Mouse (Mus musculus) regulatory T cell (primary cell): ENCODE data around the gene Cd79a.

ENCODE experiments used
- in situ Hi-C: fragments of 300-600 bp; cut with MboI, MseI; formaldehyde crosslinking; loops from one replicate; pipeline ENCODE4 v1.15.1; 2025; ENCODE audit warnings: high pct_unique_total_duplicates

Cd79a gene

DNA sequence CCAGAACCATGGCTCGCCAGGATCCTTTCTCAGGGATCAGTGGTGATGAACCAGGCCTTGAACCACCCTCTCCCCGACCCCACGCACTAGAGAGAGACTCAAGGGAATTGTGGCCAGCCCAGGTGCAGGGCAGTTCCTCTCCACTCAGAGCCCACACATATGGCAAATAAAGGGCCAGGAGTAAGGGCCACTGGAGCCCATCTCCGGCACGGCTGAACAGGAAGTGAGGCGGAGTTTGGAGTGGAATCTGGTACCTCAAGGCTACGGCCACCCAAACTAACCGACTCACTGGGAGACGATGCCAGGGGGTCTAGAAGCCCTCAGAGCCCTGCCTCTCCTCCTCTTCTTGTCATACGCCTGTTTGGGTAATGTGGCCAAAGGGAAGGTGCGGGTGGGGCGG, at the start of gene Cd79a:
TSS of gene Cd79a (plus strand) at position 158 of the 400 bp plus-strand sequence.
- in situ Hi-C loops: no loop called here

DNA sequence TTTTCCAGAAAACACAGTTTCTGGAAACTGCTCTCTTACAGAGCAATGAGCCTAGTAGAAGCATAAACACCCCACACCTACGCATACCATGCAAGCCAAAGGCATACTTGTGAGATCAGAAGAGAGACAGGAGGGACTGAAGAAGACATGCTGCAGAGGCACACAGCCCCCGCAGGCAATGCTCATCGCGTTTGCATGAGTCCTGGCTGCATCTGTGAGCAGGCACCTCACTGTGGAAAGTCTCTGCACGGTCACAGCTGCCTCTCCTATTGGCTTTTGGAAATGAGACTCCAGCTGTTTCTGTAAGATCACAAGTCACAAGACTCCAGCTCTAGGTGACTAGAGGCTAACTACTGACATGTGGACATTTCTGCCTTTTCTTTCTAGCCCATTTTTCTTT, 47.0 kb upstream of the Cd79a start:
- in situ Hi-C loops: no loop called here

DNA sequence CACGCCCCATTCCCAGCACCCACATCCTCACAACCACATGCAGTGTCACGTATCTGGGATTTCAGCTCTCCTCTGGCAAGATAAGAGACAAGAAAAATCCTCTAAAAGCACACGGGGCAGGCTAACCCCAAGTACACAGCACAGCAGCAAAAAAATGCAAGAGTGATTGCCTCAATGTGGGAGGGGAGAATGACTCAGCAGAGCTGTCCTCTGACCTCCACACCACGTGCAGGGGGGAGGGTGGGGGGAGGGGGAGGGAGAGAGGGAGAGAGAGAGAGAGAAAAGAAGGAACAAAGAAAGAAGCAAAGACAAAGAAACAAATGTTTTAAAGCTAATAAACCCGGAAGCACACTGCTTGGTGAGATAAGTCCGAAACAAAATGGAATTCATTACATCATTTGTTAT, 46.3 kb upstream of the Cd79a start:
- in situ Hi-C loops: no loop called here

DNA sequence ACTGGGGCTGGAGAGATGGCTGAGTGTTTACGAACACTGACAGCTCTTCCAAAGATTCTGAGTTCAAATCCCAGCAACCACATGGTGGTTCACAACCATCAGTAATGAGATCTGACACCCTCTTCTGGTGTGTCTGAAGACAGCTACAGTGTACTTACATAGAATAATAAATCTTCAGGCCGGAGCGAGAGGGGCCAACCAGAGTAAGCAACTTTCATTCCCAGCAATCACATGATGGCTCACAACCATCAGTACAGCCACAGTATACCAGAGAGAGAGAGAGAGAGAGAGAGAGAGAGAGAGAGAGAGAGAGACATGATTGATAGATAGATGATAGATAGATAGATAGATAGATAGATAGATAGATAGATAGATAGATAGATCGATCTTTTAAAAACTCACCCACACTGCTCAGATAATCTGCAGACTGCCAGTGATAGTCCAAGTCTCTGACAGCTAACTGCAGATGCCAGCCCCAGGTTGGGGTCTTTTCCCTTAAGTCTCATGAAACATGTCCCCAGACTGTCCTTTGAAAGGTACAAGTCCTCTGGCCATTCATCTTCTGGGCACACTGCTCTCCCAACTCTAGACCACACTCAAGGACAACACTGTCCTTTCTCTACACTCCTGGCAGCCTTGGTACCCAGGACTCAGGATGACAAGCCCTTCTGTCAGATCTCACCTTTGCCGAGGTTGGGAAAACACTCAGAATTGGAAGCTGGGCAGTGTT, 45.4 kb upstream of the Cd79a start:
- in situ Hi-C loops: no loop called here

DNA sequence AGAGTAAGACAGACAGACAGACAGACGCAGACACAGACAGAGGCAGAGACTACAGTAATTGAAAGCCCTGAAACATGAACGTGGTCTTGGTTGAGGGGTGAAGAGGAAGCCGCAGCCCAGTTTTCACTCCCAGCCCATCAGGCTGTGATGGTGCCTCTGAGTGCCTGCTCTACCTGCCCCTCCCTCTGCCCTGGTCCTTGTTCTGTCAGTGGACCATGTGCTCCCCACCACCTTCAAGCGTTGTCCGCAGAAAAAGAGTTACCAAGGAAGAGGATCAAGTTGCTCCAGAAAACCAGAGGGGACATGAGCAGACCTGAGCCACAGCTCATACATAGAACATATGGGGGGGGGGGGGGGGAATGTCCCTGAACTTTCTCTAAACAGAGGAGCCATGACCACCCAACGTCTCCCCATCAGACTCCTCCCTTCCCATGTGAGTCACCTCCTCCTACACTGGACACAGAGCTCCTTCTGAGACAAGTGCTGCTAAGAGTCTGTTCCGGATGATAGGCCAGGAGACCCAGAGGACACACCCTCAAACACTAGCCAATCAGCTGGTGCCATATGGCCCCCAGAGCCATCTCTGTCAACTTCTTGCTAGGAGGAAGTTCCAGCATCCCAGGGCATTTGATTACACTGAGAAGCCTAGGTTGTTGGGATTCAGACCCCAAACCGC, 44.5 kb upstream of the Cd79a start:
- in situ Hi-C loops: no loop called here

DNA sequence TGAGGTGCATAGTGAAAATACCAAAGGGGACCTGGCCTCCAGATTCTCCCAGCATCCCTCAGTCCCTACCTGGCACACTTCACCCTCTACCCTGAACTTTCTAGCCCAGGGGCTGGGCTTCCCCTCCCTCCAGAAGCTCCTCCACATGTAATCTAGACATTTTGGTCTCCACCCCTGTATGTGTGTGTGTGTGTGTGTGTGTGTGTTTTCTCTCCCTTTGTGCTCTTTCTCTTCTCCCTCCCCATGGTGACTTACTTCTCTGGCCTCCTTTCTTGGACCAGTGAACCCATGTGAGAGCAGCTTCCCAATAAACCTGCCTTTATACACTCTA, 44.0 kb upstream of the Cd79a start:
- in situ Hi-C loops: no loop called here

DNA sequence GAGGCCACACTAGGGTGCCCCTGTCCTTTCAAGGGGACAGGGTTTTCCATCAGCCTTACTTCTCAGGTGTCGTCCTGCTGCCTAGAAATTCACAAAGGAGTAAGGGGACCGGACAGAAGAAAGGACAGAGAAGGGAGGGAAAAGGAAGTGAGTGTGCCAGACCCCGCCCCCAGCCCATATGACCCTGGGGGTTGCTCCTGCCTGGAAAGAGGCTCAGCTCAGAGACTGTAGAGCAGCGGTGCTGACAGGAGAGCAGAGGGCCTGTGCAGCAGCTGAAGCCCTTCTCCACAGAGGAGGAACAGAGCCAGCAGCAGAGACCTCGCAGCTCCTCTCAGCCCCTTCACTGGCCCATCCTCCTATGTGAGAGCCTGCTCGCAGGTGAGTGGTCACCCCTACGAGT, 43.5 kb upstream of the Cd79a start:
- in situ Hi-C loops: no loop called here

DNA sequence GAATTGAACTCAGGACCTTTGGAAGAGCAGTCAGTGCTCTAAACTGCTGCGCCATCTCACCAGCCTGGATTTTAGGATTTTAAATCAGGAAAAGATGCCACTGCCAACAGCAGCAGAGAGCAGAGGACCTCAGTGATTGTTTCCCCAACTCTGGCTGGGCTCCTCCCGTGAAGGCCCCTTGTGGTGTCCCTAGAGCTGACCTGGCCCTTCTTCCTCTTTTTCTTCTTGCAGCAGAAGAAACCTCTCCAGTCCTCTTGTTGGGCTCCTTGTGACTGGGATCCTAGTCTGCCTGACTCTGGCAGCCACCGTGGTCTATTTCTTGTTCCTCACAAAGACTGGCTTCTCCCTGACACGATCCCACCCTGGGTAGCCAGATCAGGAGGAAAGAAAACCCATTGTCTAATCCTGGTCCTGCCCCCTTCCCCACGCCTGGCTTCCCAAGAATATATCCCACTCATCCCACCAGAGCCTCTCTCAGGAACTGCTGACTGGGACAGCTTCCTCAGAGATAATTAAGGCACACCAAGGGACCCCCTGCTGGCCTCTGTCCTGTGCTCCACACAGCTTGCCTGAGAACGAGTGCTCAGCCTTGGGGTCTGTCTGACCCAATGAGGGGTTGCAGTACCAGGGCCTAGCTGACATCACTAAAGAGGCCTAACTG, 40.6 kb upstream of the Cd79a start:
- in situ Hi-C loops: no loop called here

DNA sequence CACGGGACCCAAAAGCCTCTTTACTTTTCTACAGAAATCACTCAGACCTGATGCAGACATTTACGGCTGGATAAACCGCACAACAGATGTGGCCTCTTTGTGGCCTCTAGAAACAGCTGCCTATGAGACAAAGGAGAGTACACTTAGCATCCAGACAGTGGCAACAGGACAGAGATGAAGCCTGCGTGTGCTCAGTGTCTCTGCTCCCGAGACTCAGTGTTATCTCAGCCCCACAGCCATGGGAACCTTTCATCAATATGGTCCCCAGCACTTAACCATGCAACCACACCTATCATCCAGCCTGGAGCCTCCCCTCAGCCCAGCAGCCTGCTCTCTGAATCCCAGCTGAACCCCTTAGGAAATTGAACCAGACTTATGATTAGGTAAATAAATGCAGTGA, 37.9 kb upstream of the Cd79a start:
- in situ Hi-C loops: no loop called here

DNA sequence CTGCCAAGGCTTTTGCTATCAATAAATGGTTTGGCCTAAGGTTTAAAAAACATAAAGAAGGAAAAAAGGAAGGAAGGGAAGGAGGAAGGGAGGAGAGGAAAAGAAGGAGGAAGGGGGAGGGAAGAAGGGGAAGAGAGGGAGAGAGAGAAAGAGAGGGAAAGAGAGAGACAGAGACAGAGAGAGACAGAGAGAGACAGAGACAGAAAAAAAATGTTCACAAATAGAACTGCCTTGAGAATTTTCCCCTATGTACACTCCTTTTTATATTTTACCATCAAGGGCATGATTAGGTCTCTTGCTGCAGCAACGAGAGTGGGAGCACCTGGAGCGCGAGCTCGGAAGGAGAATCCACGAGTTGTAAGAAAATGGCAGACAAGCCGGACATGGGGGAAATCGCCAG, 35.3 kb upstream of the Cd79a start, which contains the start of gene Gm9844:
TSS of gene Gm9844 (plus strand) at position 301 of the 400 bp plus-strand sequence.
- in situ Hi-C loops: no loop called here

DNA sequence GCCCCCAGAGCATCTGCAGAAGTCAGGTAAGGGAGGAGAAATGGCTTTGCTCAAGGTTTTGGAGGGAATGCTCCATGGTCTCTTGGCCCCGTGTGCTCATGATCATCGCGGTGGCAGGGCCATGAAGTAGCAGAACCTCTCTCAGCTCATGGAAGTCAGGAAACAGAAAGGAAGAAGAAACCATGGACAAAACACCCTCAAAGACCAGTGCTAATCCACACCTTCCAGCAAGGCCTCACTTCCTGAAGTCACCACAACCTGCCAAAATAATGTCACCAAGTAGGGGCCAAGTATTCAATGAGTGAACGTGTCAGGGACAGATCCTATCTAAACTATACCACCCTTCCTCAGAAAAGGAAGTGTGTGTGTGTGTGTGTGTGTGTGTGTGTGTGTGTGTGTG, 34.3 kb upstream of the Cd79a start:
- in situ Hi-C loops: no loop called here

DNA sequence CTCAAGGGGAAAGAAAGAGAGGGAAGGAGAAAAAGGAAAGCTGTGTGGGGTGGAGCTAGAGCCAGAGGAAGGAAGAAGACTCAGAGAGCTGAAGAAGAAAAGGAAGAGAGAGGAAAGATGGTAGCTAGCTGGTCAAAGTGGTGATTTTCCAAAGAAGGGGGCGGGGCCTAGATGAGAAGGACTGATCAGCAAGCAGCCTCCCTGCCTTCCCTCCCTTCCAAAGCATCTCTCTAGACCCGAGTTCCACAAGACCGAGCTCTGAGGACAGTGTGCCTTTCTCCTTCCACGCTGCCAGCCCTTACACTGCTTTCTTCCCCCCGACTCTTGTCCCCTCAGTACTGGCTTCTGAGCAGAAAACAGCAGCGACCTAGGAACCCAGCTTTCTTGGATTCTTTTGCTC, 33.0 kb upstream of the Cd79a start:
- in situ Hi-C loops: no loop called here

DNA sequence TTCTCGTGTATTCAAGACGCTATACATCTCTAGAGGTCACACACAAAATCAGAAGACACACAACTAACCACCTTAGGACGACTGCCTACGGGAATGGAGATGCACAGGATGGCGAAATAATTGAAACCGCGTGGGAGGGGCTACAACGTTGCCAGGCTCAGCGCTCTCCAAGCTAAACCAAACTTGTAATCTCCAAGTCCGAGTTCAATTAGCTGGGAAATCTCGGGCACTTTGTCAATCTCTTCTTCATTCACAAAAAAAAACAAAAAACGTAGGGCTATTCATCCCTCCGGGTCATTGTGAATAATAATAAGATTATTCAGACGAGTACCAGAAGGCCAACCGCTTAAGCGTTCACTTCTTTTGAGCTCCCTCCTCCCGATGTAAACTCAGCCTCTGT, 28.1 kb upstream of the Cd79a start:
- in situ Hi-C loops: no loop called here

DNA sequence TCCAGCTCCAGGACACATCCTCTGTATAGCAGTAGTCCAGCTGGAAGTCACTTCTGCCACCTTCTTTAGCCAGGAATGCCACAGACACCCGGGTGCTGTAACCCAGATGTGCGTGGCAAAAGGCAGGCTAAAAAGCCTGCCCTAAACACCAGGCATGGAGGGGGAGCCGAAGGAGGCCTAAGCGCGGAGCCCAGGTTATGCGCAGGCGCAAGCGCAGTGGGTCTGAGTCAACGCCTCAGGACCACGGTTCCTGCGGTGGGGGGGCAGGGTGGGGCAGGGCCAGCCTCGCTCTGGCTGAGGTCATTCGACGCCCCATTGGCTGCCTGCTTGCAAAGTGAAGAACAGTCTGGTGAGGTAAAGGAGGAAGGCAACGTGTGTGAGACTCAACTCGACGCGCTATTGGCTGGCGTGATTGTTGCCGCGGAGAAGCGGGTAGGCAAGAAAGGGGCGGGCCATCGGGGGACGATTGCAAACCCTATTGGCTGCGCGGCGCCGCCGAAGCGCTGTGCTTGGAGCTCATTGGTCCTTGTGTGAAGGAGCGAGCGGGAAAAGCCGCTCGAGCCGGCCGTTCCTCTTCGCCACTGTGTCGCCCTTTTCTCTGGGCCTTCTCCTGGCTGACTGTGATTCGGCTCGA, 27.5 kb upstream of the Cd79a start, which contains the start of the genes Lypd4 and Dmrtc2:
TSS of gene Lypd4 (minus strand) at position 410 of the 634 bp plus-strand sequence.
TSS of gene Dmrtc2 (plus strand) at position 526 of the 634 bp plus-strand sequence.
- in situ Hi-C loops: loop anchor here (5.0 kb wide), 1 partner anchor 37 kb away; no protein-coding TSS in a partner anchor

DNA sequence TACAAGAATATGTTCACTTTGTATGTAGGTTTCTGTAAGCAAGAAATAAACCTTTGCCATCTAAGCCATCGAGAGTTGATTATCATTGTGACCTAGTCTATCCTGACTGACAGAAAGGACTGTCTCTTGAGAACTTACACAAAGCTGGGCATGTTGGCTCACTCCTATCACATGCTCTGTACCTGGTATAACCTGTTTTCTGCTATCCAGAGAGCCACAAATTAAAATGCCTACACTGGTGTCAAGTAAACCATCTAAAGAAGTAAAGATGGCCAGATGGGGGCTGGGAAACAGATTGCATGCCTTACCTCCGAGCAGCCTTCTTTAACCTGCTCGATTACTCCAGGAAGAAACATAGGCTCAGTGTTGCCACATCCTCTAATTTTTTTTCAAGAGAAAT, 19.6 kb upstream of the Cd79a start:
- in situ Hi-C loops: no loop called here

DNA sequence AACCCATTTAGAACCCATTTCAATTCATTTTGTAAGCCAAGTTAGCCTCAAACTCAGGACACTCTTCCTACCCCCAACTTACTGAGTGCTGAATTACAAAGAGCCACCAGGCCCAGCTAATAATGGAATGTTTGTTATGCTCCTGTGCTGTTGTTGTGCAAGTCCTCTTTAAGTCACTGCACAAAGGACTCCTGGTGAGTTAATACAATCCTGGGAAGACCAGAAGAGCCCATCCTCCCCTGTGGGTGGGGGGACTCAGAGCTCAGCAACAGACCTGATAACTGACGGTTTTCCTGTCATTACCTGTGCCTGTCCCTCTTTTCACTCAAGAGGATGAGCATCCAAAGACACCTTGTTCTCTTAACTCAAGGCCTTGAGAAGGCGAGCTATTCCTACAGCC, 17.6 kb upstream of the Cd79a start:
- in situ Hi-C loops: no loop called here

DNA sequence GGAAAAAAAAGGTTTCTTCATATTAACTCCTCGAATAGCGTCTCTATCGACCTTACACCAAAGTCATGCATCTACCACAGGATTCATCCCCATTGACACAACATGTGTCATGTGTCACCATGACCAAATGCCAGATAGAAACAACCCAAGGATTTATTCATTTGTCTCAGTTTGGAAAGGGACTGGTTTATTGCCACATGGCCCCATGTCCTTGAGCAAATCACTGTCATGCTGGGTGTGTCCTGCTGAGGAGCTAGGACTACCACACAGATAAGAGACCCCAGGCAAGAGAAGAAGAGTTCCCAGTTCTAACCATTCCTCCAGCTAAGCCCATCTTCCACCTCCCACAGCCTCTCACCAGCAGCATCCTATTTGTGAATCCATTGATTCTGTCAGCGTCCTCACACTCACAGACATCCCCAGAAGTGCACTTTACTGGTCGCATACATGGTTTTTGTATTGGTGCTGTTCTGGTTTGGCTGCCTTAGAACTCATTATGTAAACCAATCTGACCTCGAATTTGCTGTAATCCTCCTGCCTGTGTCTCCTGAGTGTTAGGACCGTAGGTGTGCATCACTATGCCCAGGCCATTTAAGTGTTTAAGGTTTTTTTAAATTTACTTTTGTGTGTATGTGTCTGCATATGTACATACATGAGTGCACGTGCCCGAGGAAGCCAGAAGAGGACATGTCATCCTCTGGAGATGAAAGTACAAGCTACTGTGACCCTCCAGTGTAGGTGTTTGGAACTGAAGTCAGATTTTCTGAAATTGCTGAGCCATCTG, 14.6 kb upstream of the Cd79a start:
- in situ Hi-C loops: no loop called here

DNA sequence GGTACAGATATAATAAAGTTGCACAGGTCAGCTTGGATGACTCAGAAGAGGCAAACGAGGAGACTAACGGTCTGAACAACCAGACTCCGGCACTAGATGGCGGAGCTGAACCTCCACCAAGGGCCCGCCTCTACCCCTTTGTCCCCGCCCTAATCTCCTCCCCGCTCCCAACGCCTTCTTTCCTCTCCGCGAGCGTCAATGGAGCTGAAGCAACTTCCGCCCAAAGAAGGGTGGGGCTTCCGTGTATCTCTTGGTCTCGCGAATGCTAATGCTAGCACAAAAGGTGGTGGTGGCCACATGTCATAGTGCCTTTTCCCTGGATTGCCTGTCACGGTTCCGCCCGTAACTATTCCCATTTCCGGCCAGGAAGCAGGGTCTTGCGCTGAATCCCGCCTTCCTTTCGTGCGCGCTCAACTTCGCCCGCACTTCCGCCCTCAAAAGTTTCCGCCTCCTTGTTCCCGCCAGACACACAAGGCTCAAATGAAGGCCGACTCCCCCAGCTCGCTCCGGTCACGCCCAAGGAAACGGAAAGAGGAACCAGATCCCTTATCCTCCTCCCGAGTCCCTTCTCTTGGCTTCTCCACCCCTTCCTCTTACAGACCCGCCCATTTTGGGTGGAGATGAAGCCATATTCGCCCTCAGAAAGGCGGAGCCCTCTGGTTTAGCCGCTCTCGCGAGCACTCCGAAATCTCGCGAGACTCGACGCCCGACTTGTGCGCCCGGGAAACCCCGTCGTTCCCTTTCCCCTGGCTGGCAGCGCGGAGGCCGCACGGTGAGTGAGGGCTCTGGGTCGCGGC, 13.1 kb upstream of the Cd79a start, which contains the start of gene Rps19:
TSS of gene Rps19 (plus strand) at position 476 of the 797 bp plus-strand sequence.
- in situ Hi-C loops: no loop called here

DNA sequence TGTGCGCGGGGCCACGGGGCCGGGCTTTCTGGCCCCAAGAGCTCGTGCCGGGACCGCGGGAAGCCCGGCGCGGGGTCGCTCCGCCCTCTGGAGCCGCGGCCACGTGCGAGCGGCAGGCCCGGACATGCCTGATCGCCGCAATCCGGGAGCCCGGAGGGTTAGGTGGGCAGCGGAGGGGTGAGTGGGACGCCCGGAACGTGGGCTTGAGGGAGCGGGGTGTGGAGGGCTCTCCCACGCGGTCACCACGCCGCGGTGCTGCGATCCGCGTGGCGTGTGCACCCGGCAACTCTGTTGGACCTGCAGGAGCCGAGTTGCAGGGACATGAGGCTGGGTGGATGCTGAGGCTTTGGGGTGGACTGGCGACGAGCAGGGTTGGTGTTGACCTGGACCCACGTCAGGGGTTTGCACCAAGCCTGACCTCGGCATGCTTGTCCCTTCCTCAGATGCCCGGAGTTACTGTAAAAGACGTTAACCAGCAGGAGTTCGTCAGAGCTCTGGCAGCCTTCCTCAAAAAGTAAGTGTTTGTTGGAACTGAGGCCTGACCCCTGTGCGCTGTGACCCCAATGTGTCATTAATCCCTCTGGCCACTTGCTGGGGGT, 12.4 kb upstream of the Cd79a start:
- in situ Hi-C loops: loop anchor here (5.0 kb wide), 1 partner anchor 88 kb away; the partner anchor contains the start of gene Rabac1
